Mouse (Mus musculus): ENCODE measurements around the gene Pilrb1.
"Not testable (repeated sequence)": the region's sequence is repeated elsewhere in the genome, so short reads cannot be mapped to it uniquely, and the experiment has no call there.

DNA sequence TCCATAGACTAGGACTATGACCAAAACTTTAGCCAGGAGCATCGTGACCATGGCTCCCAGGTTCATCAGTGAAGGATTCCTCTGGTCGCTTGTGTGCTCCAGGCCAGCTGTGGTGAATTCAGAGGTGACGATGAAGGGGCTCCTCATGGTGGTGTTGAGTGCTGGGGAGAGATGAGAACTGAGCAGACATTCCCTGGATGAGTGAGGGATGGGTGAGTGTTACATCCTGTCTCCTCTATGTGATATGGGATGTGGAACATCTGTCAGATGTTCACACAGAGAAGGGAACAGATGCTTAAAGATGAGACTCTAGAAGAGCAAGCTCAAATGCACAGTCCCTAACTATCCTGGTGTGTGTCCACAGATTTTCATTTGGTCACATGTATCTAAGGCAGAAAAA is 3.0 kb downstream of the Pilrb1 start:
- not testable (repeated sequence) for TF ChIP-seq CTCF (IDR thresholded peaks at IDR 0.05; ENCODE audit: control insufficient read depth, insufficient read depth, insufficient read length); USF1 (IDR thresholded peaks at IDR 0.05; ENCODE audit: low read depth); MYOG (IDR thresholded peaks at IDR 0.05; ENCODE audit: control insufficient read depth, extremely low read depth, insufficient read length); MAX (IDR thresholded peaks at IDR 0.05); CEBPB (IDR thresholded peaks at IDR 0.05; ENCODE audit: low read depth); FOSL1 (IDR thresholded peaks at IDR 0.05; ENCODE audit: insufficient read depth, low read length, poor library complexity, severe bottlenecking)

All from C2C12 (cell line).